Mouse (Mus musculus) lung, postnatal 25 days (tissue): ENCODE measurements around the gene Egr4.

Source experiments
- DNase-seq: peaks from one replicate; pipeline ENCODE4 v3.0.0; 2022; ENCODE audit warnings: low spot score

Egr4 gene

DNA sequence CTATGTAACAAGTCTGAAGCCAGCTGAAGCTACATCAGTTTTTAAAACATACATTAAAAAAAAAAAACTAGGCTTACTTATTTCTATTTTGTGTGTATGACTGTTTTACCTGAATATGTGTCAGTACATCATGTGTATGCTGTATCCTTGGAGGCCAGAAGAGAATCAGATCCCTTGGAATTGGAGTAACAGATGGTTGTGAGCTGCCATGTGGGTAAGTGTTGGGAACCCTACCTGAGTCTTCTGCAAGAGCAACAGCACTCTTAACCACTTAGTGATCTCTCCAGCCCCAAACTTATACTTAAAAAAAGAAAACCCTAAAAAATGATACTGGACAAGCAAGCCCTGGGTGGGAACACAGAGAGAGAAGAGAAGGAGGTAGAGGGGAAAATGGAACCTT, 16.4 kb downstream of the Egr4 start:
- no peak for DNase-seq

DNA sequence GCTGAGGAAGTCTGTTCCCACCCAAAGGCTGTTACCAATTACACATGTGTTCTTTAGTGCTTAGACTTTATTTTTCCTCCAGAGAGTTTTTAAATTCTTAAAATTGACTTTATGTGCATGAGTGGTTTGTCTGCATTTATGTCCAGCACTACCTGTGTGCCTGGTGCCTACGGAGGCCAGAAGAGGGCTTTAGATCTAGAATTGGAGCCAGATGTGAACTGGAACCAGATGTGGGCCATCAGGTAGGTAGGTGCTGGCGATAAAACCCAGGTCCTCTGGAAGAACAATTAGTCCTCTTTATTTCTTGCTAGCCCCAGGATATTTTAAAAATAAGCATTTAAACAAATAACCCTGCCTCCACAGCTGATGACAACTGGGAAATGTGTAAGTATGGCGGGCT, 21.8 kb downstream of the Egr4 start:
- no peak for DNase-seq

DNA sequence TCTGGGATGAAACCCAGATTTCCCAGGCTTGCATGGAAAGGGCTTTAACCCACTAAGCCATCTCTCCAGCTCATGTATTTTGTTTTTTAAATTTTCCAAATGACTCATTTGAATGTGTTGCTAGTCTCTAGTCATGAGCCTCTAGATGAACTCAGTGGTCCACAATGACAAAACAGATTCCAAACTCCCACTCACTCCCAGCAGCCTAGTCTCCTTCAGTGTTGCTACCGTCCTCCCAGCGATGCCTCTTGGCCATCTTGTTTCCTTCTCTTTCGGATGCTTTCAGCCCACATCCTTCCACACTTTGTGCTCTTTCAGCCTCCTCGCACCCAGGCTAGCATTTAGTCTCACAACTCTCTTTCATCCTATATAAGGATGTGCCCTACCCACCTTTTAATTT, 23.1 kb downstream of the Egr4 start:
- no peak for DNase-seq

DNA sequence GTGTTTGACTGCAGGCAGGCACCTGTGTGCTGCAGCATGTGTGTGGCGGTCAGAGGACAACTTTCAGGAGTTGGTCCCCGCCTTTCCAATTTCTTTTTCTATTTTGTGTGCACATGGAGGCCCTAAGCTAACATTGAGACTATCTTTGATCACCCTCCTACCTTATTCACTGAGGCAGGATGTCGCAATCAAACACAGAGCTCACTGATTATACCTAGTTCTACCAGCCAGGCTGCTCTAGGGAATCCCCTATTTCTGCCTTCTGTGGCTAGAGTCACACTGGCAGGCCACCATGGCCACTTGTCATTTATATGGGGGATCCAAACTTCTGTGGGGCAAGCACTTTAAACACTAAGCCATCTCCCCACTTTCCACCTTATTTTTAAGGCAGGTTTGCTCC, 23.7 kb downstream of the Egr4 start:
- no peak for DNase-seq

DNA sequence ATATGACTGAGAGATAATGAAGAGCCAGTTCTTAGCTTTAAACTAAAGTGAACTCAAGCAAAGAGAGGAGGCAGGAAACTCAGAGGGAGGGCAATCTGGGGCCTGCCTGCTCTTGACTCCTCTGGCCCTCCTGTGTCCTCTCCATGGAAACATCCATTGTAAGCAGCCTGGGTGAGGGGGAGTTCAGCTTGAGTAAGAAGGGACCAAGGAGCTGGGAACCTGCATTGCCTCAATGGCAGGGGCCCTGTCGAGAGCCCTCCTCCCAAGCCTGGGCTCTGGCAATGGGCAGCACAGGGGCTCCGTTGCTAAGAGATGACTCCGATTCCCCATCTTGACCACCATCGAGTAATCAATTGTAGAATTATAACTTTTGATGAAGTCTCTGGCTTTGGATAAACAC, 24.9 kb downstream of the Egr4 start:
- DNase-seq: no peak

DNA sequence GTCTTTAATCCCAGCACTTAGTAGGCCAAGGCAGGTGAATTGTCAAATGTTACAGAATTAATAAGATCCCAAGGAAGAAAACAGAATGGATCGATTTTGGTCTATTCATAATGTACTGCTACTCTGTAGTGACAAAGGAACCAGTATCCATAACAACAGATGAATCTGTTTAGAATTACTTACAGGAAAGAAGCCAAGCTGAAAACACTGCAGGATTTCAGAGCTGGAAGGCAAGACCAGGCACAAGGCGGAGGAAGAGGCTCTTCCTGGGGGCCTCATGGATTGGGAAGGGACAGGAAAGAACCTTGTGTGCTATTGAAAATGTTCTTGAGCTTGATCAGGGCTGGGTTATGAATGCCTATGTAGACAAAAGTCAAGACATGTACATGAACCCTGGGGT, 27.7 kb downstream of the Egr4 start:
- no peak for DNase-seq

DNA sequence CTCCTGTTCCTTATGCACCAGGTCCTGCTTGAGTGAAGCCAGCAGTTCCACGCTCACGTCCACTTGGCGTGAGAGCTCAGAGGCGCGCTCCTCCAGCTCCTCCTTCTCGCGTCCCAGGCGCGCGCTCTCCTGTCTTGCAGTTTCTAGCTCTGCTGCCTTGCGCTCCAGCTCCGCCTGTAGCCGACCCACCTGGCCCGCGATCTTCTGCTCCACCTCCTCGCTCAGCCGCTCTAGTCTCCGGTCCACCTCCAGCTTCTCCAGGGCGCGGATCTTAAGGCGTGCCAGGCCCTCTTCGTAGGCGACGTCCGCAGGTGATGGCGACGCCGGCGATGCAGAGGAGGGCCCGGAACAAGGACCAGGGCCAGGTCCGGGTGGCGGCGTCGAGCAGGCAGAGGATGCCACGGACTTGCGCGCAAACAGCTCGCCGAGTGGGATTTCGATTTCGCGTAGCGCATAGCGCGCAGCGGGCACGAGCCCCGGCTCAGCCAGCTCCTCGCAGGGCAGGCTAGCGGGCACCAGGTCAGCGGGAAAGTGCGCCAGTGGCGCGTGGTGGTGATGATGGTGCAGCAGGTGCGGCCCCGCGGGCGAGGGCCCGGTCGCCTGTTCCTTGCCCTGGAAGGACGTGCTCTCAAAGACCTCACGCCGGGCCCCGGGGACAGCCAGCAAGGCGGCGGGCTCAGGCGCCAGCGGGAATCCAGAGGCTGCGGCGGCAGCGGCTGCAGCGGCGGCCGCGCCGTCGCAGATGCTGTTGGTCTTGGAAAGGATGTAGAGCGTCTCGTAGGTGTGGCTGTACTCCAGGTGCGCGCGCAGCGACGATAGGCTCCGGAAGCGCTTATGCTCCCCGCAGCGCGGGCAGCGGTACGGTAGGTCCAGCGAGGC, 29.3 kb downstream of the Egr4 start:
- no peak for DNase-seq

DNA sequence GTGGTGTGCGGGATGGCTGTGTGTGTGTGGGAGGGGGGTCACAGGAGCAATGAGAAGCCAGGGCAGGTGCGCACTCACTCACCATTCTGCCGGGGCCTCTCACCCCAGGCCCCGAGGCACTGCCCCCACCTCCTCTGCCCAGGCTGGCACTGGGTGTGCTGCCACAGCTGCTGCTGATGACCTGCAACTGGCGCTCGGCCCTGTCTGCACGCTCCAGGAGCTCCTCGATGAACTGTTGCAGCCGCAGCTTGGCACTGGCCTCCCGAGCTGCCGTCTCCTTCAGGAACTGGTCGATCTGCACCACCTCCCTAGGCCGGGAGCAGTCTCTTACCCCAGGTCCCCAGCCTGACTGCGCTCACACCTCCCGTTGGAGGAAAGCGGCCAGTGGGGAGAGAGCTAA, 32.7 kb downstream of the Egr4 start:
- no peak for DNase-seq

DNA sequence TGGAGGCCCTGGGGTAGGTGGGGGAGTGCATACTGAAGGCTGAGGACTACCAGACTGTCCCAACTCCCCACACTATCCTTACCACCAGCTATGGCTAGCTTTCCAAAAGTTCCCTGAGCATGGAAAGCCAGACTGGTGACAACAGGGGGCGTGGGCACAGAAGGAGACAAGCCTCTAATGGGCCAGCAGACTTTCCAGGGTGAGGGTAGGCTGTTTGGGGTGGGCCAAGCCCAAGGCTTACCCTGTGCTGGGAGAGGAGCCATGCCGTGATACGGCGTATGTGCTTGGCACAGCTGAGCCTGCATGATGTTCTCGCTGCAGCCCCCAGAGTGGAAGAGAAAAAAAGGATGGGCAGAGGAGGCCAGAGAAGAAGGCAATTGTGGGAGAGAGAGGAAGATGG, 33.4 kb downstream of the Egr4 start:
- no peak for DNase-seq

DNA sequence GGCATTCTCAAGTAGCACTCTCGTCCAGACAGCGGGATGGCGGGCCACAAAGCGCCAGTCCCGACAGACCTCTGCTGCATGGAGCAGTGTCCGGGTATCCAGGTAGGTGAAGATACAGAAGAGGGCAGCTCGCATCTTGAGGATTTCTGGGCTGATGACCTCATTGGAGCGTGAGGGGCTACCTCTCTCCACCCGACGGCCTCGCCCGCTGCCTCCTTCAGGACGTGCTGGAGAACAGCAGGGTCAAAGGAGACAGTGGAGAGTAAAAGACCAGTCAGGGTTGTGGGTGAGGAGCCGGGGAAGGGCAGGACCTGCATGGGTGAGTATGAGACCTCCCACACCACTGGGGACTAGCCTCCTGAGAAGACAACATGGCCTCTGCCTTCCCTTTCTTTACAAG, 35.0 kb downstream of the Egr4 start:
- DNase-seq: no peak

DNA sequence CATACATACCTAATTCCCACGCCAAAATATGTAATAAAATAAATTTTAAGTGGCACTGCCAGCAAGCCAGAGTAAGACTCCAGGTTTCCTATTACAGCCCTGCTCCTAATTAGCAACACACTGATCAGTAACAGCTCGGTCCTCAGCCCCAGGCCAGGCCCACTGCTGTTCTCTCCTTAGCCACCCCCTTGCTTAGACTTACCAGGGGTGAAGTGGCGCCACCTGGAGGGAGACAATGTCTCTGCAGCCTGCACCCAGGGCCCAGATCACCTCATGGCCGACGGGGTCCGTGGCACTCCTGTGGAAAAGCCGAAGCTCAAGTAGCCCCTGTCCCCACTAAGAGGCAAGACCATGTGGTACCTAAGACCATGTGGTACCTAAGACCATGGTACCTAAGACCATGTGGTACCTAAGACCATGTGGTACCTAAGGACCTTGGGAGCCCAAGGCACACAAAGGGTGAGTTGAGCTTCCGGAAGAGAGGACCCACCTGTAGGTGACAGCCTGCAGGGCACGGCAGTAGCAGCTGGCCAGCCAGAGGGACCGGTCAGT, 35.9 kb downstream of the Egr4 start:
- no peak for DNase-seq

DNA sequence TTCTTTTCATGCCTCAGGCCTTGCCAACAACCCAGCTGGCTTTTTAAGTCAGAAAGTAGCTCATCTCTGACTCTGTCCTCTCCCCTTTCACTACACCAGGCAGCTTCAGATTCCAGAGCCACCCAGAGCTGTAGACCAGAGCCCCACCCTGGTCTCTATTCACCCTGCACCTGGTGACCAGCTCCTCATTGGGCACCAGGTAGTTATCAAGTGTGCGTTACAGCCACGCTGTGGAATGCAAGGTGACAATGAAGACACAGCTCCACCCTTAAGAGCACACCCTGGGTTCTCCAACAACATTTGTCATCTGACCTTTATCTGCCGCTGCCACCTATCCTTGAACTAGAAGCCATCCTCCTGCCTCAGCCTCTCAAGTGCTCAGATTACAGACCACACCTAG, 37.8 kb downstream of the Egr4 start:
- no peak for DNase-seq

DNA sequence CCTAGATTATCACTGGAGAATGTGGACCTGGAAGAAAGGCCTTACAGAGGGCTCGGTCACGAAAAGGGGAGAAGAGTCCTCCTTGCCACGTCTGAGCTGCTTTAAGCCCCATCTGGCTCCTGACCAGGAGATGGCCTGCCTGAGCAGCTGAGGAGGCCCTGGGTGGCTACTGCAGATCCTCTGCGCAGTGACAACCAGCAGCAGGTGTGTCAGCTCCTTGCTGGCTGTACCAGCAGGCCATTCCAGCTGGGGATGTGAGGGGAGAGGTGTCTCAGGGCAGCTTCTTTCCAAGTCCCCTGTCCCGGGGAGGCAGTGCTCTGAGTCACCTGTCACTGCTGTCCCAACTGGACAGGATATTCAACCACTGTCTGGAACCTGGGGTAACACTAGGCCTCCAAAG, 40.8 kb downstream of the Egr4 start:
- DNase-seq: no peak

DNA sequence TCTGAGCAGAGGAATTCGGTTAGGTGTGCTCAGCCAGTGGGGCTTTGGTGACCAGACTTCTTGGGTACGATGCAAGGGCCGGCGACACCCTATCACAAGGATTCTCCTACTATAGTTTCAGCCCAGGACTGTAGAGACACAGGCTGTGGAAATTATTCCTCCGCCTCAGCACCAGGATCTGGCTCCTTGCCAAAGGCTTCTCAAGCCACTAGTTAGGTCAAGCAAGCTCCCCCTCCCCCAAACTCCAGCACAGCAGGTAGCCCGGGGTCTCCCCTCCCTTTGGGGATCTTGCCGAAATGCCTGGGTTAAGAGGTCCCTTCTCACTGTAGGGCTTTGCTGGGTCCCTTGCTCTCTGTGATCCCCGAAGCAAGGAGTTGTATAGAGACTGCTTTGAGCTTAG, 41.4 kb downstream of the Egr4 start:
- no peak for DNase-seq

DNA sequence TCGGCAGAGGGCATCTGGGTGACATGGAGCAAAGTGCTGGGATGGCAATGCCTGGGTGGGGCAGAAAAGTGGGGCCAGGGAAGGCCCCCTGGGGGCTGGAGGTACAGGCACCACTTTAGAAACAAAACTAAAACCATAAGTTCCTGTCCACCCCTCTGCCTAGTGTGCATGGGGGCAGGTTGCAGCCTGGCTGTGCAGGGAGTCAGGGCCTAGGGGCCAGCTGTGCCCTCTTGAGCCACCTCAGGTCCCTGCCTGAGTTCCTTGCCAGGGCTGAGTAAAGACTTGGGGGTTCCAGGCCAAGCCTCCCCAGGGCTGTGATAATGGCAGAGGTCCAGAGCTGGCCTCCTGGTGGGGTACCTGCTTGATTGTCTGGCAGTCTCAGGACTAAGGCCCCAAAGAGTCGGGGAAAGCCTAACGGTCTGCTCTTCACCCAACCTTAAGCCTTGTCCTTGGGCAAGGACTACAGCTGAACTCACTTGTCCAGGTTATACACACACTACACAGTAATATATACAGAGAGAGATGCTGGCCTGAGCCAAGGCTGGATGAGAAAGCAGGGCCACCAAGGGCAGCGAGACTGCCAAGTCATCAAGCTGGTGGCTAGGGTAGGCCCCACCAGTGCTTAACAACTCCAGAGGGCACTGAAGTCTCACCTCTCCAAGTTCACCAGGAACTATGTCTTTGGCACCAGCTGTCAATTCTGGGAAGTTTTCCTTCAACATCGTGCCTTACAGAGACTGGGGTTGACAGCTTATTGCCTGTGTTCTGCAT, 43.5 kb downstream of the Egr4 start:
- no peak for DNase-seq

DNA sequence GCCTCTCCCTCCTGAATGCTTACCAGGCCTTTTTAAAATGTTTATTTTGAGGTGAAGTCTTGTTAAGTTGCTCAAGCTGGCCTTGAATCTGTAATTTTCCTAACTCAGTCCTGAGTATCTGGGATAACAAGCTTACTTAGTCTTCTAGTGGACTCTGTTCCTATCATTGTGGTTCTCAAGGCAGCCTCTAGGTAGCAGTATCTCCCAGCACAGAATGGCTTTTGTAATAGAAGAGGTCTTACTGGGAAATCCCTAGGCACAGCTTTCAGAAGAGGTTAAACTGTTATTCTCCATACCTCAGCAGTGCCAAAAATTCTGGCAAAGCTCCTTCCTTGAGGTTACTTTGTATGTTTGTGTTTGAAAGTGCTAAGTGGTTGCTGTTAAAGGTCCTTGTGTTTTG, 48.0 kb downstream of the Egr4 start:
- no peak for DNase-seq
